Mouse (Mus musculus) neural tube, embryonic 15.5 days (tissue): ENCODE results near the gene Antxrl. TPM values are rescaled to one million over a fixed set of nuclear protein-coding genes. Genes with fewer than 3 reads are reported as not detected.

Experiments
- ATAC-seq: fragments of 200-750 bp; cut with Nextera tagmentation; 2 replicates; pipeline ENCODE4 v1.8.0; 2017; ENCODE audit warnings: mild to moderate bottlenecking, moderate TSS enrichment, moderate library complexity; ENCODE audit not compliant: low FRiP score
- H3K27ac ChIP-seq: fragments of 300-500 bp; sonication (generic); replicated peaks from 2 replicates; pipeline ENCODE4 v1.5.1; 2015; ENCODE audit warnings: mild to moderate bottlenecking, inconsistent platforms
- H3K27me3 ChIP-seq: fragments of 300-500 bp; sonication (generic); replicated peaks from 2 replicates; pipeline ENCODE4 v1.6.1; 2015; ENCODE audit warnings: inconsistent platforms
- H3K36me3 ChIP-seq: fragments of 300-500 bp; sonication (generic); 2 replicates; pipeline ENCODE4 v1.6.1; 2015; ENCODE audit warnings: inconsistent platforms
- H3K4me1 ChIP-seq: fragments of 300-500 bp; sonication (generic); 2 replicates; pipeline ENCODE4 v1.6.1; 2015; ENCODE audit warnings: inconsistent platforms
- H3K4me2 ChIP-seq: fragments of 300-500 bp; sonication (generic); 2 replicates; pipeline ENCODE4 v1.6.1; 2015; ENCODE audit warnings: inconsistent platforms, mild to moderate bottlenecking, moderate library complexity
- H3K4me3 ChIP-seq: fragments of 300-500 bp; sonication (generic); replicated peaks from 2 replicates; pipeline ENCODE4 v1.5.1; 2015; ENCODE audit warnings: mild to moderate bottlenecking, inconsistent platforms
- H3K9ac ChIP-seq: fragments of 300-500 bp; sonication (generic); replicated peaks from 2 replicates; pipeline ENCODE4 v1.6.1; 2015; ENCODE audit warnings: mild to moderate bottlenecking, inconsistent platforms
- H3K9me3 ChIP-seq: fragments of 300-500 bp; sonication (generic); replicated peaks from 2 replicates; pipeline ENCODE4 v1.6.1; 2016; ENCODE audit warnings: inconsistent platforms
- WGBS: fragments of 180-500 bp; shearing (Covaris S2); methylation state at CpG from one replicate; pipeline ENCODE4 v1.1.7; 2015; ENCODE audit warnings: mixed read lengths; 5-methylcytosine and 5-hydroxymethylcytosine counted together
- polyA plus RNA-seq: library from polyadenylated mRNA; unstranded; fragments of >200 nt; fragmentation: Nextera tagmentation; extraction: Ambion mirVana; gene quantifications from 2 replicates; pipeline ENCODE4 v1.2.1, GENCODE M21; 2015

Antxrl gene
- polyA plus RNA-seq, 1 experiment from 2014 or later: not detected

DNA sequence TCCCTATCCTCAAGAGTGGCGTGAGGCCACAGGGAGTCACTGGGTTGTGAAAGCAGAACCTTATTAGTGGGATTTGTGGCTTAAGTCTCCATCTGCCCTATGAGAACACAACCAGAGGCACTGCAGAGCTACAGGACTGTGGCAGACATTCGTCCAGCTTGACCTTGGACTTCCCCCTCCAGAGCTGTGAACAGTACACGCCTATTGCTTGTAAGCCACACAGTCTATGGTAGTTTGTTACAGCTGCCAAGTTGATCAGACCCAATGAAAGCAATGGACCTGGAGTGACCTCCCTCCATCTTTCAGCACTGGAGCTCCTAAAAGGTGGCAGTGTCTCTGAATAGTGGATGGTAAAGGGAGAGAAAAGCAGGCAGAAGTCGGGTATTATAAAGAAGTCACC, 25.8 kb downstream of the Antxrl start:
- ATAC-seq: no peak
- 0 out of 2 replicates have a peak, but pooled peaks cover 2% of the 10 kb centered on the region for H3K4me1 ChIP-seq
- no peak overlapping the region for H3K4me3 ChIP-seq
- WGBS: 68% methylated on average over 4 of the region's 4 CpGs
- no peak overlapping the region for H3K27ac ChIP-seq
- H3K4me2 ChIP-seq: no peak overlapping the region
- H3K27me3 ChIP-seq: no peaks in the 10 kb centered on the region
- no peaks in the 10 kb centered on the region for H3K36me3 ChIP-seq
- no peaks in the 10 kb centered on the region for H3K9me3 ChIP-seq
- H3K9ac ChIP-seq: no peak overlapping the region

DNA sequence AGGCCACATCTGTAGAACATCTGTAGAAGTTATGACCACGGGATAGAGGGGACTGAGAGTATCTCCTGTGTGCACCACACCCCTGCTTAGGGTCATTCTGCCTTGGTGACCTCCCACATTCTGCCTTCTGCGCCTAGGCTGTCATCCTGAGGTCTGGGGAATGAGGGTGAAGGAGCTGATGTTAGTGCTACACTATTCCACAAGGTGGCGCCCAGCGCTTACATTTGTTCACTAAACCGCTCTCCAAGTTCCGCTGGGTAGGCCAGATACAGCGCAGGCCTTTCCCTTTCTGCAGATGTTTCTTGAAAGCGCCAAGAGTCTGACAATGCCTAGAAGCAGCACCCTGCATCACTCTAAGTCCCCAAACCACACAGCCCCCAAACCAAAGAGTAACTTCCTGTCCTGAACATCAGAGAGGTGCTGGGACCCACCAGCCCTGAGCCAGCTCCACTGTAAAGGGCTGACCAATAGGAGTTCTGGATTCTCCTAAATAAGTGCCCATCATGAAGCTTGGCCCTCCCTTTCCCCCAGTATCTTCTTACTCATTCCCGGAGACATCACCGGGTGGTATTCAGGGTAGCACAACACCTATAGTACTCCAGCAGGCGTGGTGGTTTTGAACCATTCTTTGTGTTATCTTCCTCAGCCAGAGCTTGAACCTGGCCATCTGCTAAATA, 28.0 kb downstream of the Antxrl start:
- no peak overlapping the region for H3K4me3 ChIP-seq
- no peak overlapping the region for H3K27ac ChIP-seq
- no peak overlapping the region for H3K4me2 ChIP-seq
- no peak overlapping the region for H3K9ac ChIP-seq
- 0 out of 2 replicates have a peak, but pooled peaks cover 2% of the 10 kb centered on the region for H3K4me1 ChIP-seq
- H3K36me3 ChIP-seq: no peaks in the 10 kb centered on the region
- H3K27me3 ChIP-seq: no peaks in the 10 kb centered on the region
- 11% methylated on average over 11 of the region's 11 CpGs for WGBS
- H3K9me3 ChIP-seq: no peaks in the 10 kb centered on the region
- peak; percentile 89; the same call in 1 of the 2 replicates for ATAC-seq

DNA sequence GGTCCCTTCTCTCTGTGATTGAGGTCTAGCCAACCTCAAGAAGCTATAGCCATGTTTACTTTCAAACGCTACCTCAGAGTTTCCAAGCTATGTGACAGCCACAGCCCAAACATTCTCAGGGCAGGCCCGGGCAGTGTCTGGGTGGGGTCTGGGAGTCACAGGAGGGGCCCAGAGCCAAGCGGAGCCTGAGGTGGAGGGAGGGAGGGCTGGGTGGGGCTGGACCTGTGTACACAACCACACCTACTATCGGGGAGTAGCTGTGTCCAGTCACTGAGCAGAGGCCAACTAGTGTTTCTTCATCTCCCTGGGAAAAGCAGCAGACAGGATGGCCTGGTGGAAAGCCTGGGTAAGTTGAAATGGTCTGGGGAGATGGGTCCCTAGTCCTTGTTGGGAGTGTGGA, 33.2 kb downstream of the Antxrl start, which contains the start of gene Anxa8:
Gene Anxa8, plus strand, starts transcription at position 251 of the 400 bp plus-strand sequence.
- no peak for ATAC-seq
- H3K4me2 ChIP-seq: no peak within 1 kb of the TSS
- no peaks in the 10 kb centered on the region for H3K4me1 ChIP-seq
- no peak within 1 kb of the TSS for H3K4me3 ChIP-seq
- H3K27ac ChIP-seq: no peak within 1 kb of the TSS
- H3K9ac ChIP-seq: no peak within 1 kb of the TSS
- H3K9me3 ChIP-seq: no peaks in the 10 kb centered on the region
- no peaks in the 10 kb centered on the region for H3K36me3 ChIP-seq
- 76% methylated on average over 4 of the region's 4 CpGs for WGBS
- no peaks in the 10 kb centered on the region for H3K27me3 ChIP-seq

DNA sequence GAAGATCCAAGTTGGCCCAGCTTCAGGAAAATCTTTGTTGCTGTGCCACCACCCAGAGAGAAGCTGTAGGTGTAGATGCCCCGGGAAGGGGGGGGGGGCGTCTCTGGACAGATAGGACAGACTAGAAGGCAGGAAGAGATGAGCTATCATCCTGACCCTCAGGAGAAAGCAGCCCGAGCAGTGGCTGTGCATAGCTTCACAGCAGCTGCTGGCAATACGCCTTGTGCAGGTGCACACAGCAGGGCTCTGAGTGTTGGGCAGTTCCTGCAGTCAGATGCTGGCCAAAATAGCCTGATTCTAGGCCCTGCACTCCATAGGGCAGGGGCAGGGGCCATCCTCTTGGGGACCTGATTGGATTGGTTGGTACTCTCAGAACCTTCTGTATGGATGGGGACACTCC, 34.3 kb downstream of the Antxrl start:
- H3K9me3 ChIP-seq: no peaks in the 10 kb centered on the region
- H3K4me3 ChIP-seq: no peak overlapping the region
- 71% methylated on average over 4 of the region's 4 CpGs for WGBS

DNA sequence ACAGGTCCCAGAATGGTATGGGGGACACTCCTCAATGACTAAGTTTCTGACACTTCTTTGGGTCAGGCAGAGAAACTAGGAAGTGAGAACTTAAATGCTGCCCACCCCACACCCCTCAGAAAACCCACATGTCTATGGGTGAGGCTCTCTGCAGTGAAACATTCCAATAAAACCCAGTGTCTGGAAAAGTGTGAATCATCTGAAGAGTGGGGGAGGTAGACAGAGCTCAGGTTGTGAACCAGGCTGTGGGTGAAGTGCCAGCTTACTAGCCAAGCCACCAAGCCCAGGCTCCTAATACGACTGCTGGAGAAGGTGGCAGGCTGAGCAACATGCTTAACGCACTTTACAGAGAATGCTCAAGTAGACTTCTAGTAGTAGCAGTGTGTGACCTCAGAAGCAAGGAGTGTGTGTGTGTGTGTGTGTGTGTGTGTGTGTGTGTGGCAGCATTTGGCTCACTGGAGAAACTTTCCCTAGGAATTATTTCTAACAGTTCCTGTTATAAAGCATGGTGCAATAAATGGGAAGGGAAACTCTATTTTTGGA, 35.4 kb downstream of the Antxrl start:
- H3K9me3 ChIP-seq: no peaks in the 10 kb centered on the region
- no peak overlapping the region for H3K4me2 ChIP-seq
- WGBS: 88% methylated on average over 2 of the region's 2 CpGs
- no peaks in the 10 kb centered on the region for H3K36me3 ChIP-seq
- ATAC-seq: no peak
- no peaks in the 10 kb centered on the region for H3K27me3 ChIP-seq
- no peak overlapping the region for H3K4me3 ChIP-seq
- no peak overlapping the region for H3K27ac ChIP-seq
- H3K9ac ChIP-seq: no peak overlapping the region
- H3K4me1 ChIP-seq: no peaks in the 10 kb centered on the region

More for the DNA sequence above, 34.3 kb downstream of the Antxrl start:
- H3K36me3 ChIP-seq: no peaks in the 10 kb centered on the region
- no peak overlapping the region for H3K9ac ChIP-seq
- H3K4me2 ChIP-seq: no peak overlapping the region
- no peaks in the 10 kb centered on the region for H3K27me3 ChIP-seq
- H3K4me1 ChIP-seq: no peaks in the 10 kb centered on the region
- H3K27ac ChIP-seq: no peak overlapping the region
- ATAC-seq: no peak

DNA sequence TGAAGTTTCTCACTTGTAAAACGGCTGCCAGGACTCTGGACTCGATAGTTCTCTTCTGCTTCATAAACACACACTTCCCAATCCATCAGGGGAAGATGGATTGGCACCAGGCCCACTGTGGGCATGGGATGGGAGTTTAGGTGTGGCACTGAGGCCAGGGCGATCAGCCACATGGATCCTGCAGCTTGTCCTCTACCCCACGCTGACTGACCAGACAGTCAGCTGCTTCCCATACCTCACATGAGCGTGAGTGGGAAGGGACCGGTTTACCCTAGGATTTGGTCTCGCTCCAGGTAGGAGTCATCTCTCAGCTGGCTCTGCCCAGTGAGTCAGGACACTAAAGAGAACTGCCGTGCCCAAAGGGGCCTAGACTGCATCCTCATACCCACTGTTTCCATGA, 37.3 kb downstream of the Antxrl start:
- H3K27ac ChIP-seq: no peak overlapping the region
- no peaks in the 10 kb centered on the region for H3K27me3 ChIP-seq
- H3K36me3 ChIP-seq: no peaks in the 10 kb centered on the region
- ATAC-seq: no peak
- H3K4me3 ChIP-seq: no peak overlapping the region
- H3K4me1 ChIP-seq: no peaks in the 10 kb centered on the region
- no peaks in the 10 kb centered on the region for H3K9me3 ChIP-seq
- no peak overlapping the region for H3K4me2 ChIP-seq
- H3K9ac ChIP-seq: no peak overlapping the region
- 91% methylated on average over 8 of the region's 8 CpGs for WGBS

DNA sequence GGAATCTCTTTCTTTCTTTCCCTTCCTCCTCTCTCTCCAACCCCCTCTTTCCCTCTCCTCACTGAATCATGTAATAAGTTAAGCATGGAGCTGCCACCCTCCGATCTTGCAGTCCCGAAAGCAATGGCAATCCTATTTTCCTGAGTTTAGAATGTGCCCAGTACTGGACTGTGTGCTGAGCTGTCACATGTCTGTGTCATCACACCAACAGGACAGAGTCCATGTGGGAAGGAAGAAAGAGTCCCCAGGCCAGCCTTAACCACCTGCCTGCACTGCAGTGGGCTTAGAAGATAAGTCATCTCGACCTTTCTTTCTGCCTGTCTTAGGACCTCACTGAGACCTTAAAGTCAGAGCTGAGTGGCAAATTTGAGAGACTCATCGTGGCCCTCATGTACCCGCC, 39.0 kb downstream of the Antxrl start:
- H3K9ac ChIP-seq: no peak overlapping the region
- H3K4me3 ChIP-seq: no peak overlapping the region
- no peak for ATAC-seq
- no peak overlapping the region for H3K4me2 ChIP-seq
- no peaks in the 10 kb centered on the region for H3K27me3 ChIP-seq
- no peaks in the 10 kb centered on the region for H3K9me3 ChIP-seq
- WGBS: 84% methylated on average over 5 of the region's 5 CpGs
- H3K27ac ChIP-seq: no peak overlapping the region
- H3K4me1 ChIP-seq: no peaks in the 10 kb centered on the region
- no peaks in the 10 kb centered on the region for H3K36me3 ChIP-seq

DNA sequence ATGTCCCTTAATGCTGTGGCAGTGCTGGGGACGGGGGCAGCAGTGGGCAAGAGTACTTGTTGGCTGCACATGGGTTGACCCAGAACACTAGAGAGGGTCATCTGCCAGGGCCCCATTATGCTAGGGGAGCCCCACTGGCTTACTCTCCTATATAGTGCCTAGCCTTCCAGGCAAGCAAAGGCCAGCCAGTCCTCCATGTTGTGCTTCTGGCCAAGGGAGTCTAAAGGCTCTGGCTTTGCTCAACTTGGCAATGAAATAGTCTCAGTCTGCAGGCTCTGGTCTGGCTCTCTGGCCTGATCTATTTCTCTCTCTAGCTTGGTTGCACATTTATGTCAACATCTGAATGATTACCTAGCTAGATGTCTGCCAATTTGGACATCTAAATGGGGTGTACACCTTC, 40.3 kb downstream of the Antxrl start:
- 100% methylated on average over 1 of the region's 1 CpGs for WGBS
- H3K4me3 ChIP-seq: no peak overlapping the region
- H3K4me1 ChIP-seq: no peaks in the 10 kb centered on the region
- H3K27me3 ChIP-seq: no peaks in the 10 kb centered on the region
- ATAC-seq: no peak
- no peak overlapping the region for H3K4me2 ChIP-seq
- H3K36me3 ChIP-seq: no peaks in the 10 kb centered on the region
- H3K9ac ChIP-seq: no peak overlapping the region
- no peak overlapping the region for H3K27ac ChIP-seq
- H3K9me3 ChIP-seq: no peaks in the 10 kb centered on the region

DNA sequence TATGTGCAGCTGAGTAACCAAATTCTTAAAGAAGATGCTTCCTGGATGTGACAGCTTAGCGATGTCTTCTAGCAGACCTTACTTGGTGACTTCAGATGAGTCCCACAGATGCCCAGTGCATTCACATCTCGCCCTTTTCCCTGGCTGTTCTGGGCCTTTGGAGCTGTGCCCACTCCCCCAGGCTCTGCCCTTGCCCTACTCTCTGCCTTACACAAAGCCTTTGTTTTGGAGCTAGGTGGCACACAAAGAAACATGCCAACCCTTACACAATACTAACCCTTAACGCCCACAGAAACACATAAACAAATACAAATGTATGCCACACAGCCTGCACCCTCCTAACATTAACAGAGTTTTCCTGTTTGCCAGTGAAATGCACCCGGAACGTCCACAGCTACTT, 43.7 kb downstream of the Antxrl start:
- H3K4me2 ChIP-seq: no peak overlapping the region
- no peaks in the 10 kb centered on the region for H3K9me3 ChIP-seq
- no peak for ATAC-seq
- no peaks in the 10 kb centered on the region for H3K36me3 ChIP-seq
- H3K4me3 ChIP-seq: no peak overlapping the region
- 72% methylated on average over 5 of the region's 5 CpGs for WGBS
- no peaks in the 10 kb centered on the region for H3K4me1 ChIP-seq
- no peak overlapping the region for H3K27ac ChIP-seq
- H3K27me3 ChIP-seq: no peaks in the 10 kb centered on the region
- no peak overlapping the region for H3K9ac ChIP-seq

DNA sequence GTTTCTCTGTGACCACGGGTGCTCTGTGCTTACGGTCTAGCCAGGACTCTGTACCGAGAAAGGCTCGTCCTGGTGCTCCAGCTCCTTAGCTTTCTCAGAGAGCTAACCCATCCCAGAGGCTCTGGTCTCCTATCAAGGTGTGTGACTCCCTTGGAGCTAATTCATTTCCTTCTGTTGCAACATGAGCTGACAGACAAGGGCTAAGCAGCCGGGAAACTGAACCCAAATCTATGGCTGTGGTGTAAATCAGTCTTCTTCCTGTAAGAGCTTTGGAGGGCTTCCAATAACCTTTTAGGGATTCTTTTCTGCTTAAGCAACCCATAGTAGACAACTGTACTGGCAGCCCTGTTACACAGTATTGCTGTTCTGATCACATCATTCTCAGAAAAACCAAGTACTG, 50.1 kb downstream of the Antxrl start, which contains the start of gene A630023A22Rik:
Gene A630023A22Rik, minus strand, starts transcription at position 154 of the 400 bp plus-strand sequence.
- WGBS: 78% methylated on average over 5 of the region's 5 CpGs
- no peaks in the 10 kb centered on the region for H3K4me1 ChIP-seq
- ATAC-seq: no peak
- no peak within 1 kb of the TSS for H3K9ac ChIP-seq
- no peaks in the 10 kb centered on the region for H3K9me3 ChIP-seq
- H3K27me3 ChIP-seq: no peaks in the 10 kb centered on the region
- H3K4me3 ChIP-seq: no peak within 1 kb of the TSS
- no peak within 1 kb of the TSS for H3K4me2 ChIP-seq
- H3K27ac ChIP-seq: no peak within 1 kb of the TSS
- no peaks in the 10 kb centered on the region for H3K36me3 ChIP-seq

DNA sequence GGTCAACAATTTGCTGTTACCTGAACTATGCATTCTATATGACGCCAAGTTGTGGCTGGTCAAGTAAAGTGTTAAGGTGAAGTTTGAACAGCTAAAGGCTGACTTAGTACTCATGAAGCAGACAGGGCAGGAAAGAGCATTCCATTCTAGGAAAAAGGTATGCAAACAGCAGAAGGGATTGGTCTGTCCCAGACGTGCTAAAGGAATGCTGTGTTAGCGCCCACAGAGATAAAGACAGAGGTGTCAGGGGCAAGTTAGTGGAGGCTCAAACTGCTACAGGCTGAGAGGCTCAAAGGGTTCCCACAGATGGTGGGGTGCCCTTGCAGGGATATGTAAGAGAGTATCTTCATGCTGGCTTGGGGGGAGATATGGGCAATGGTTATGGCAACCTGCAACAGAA, 51.3 kb downstream of the Antxrl start:
- Histone ChIP-seq H3K27ac (no peak overlapping the region), H3K4me2 (no peak overlapping the region), H3K9me3 (no peaks in the 10 kb centered on the region), H3K27me3 (no peaks in the 10 kb centered on the region), H3K4me1 (no peaks in the 10 kb centered on the region), H3K36me3 (no peaks in the 10 kb centered on the region), H3K4me3 (no peak overlapping the region), H3K9ac (no peak overlapping the region)
- no peak for ATAC-seq
- WGBS: 89% methylated on average over 3 of the region's 3 CpGs

DNA sequence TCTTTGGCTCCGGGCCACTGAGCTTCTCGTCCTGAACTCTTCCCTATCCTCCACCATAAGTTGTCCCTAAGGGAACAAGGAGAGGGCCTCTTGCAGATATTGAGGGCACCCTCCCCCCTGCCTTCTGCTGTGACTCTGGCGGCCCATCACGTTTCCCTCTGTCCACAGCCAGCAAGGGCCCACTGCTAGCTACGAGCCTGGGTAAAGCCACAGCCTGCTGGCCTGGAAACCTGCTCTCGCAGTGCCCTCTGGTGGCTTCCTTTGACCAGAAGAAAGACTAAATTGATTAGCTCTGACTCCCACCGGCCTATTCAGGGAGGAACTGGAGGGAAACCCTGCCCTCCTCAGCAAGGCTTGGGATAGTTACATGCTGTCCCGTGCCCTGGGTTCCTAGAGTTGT, 52.4 kb downstream of the Antxrl start:
- no peak overlapping the region for H3K4me2 ChIP-seq
- no peak overlapping the region for H3K27ac ChIP-seq
- ATAC-seq: no peak
- WGBS: 23% methylated on average over 8 of the region's 8 CpGs
- no peaks in the 10 kb centered on the region for H3K27me3 ChIP-seq
- no peak overlapping the region for H3K4me3 ChIP-seq
- no peak overlapping the region for H3K9ac ChIP-seq
- no peaks in the 10 kb centered on the region for H3K9me3 ChIP-seq
- no peaks in the 10 kb centered on the region for H3K4me1 ChIP-seq
- no peaks in the 10 kb centered on the region for H3K36me3 ChIP-seq
